Mouse (Mus musculus) ES-Bruce4 (cell line): ENCODE results near the gene Iapp. TPM values are rescaled to one million over a fixed set of nuclear protein-coding genes. Genes with fewer than 3 reads are reported as not detected.

Experiments
- H3K27ac ChIP-seq: 2 replicates; pipeline ENCODE4 v1.5.1; 2012; ENCODE audit warnings: low read length, inconsistent platforms; ENCODE audit not compliant: insufficient read depth
- H3K27me3 ChIP-seq: 2 replicates; pipeline ENCODE4 v1.6.1; 2012; ENCODE audit warnings: mild to moderate bottlenecking, low read length, inconsistent platforms; ENCODE audit not compliant: control insufficient read depth, poor library complexity, insufficient read depth, severe bottlenecking
- H3K36me3 ChIP-seq: 2 replicates; pipeline ENCODE4 v1.6.1; 2012; ENCODE audit warnings: inconsistent platforms, mild to moderate bottlenecking, low read length, moderate library complexity; ENCODE audit not compliant: control insufficient read depth, poor library complexity, insufficient read depth, severe bottlenecking
- H3K4me1 ChIP-seq: one replicate; pipeline ENCODE4 v1.8.1; 2011; ENCODE audit warnings: low read length; ENCODE audit not compliant: control insufficient read depth, insufficient read depth
- H3K4me3 ChIP-seq: 2 replicates; pipeline ENCODE4 v1.5.1; 2011; ENCODE audit warnings: low read depth, mild to moderate bottlenecking, low read length
- H3K9ac ChIP-seq: 2 replicates; pipeline ENCODE4 v1.6.1; 2012; ENCODE audit warnings: low read depth, mild to moderate bottlenecking, inconsistent platforms; ENCODE audit not compliant: poor library complexity, severe bottlenecking
- H3K9me3 ChIP-seq: replicated peaks from 2 replicates; pipeline ENCODE4 v1.6.1; 2012; ENCODE audit warnings: mild to moderate bottlenecking, low read length, inconsistent platforms; ENCODE audit not compliant: control insufficient read depth, poor library complexity, insufficient read depth, severe bottlenecking
- CTCF ChIP-seq: IDR thresholded peaks from one replicate; pipeline ENCODE4 v1.8.1; 2011; ENCODE audit warnings: low read depth, low read length
- EP300 ChIP-seq: IDR thresholded peaks from 2 replicates; pipeline ENCODE4 v1.6.1; 2011; ENCODE audit warnings: low read depth, low read length; ENCODE audit not compliant: insufficient read depth
- POLR2A ChIP-seq: IDR thresholded peaks from one replicate; pipeline ENCODE4 v1.8.1; 2011; ENCODE audit warnings: low read length; ENCODE audit not compliant: insufficient read depth
- polyA plus RNA-seq: library from polyadenylated mRNA; stranded (reverse); fragments of >200 nt; gene quantifications from 2 replicates; pipeline ENCODE4 v1.2.4, GENCODE M21; 2011; ENCODE audit warnings: low read depth; ENCODE audit not compliant: missing spikeins, insufficient read depth, insufficient read length

The Iapp gene
- polyA plus RNA-seq, 1 experiment: not detected

- Histone ChIP-seq H3K27ac (no peak overlapping the region), H3K4me1 (no peaks in the 10 kb centered on the region), H3K36me3 (no peaks in the 10 kb centered on the region), H3K9me3 (no peaks in the 10 kb centered on the region; the same call in 1 of the 2 replicates), H3K4me3 (no peak overlapping the region), H3K27me3 (no peaks in the 10 kb centered on the region), H3K9ac (no peak overlapping the region)
- TF ChIP-seq CTCF: no peak
- TF ChIP-seq POLR2A: no peak
- no peak for TF ChIP-seq EP300
Measured at GRCm38 (mm10) chr6:142317106-142317505, 18.9 kb downstream of the Iapp start.

- no peak within 1 kb of the TSS for H3K9ac ChIP-seq
- no peaks in the 10 kb centered on the region for H3K36me3 ChIP-seq
- H3K27me3 ChIP-seq: no peaks in the 10 kb centered on the region
- no peaks in the 10 kb centered on the region; the same call in 1 of the 2 replicates for H3K9me3 ChIP-seq
- TF ChIP-seq EP300 (no peak), POLR2A (no peak), CTCF (no peak)
- peaks cover 3% of the 10 kb centered on the region for H3K4me1 ChIP-seq
- no peak within 1 kb of the TSS for H3K4me3 ChIP-seq
- H3K27ac ChIP-seq: no peak within 1 kb of the TSS
Measured at GRCm38 (mm10) chr6:142322881-142323280, 24.7 kb downstream of the Iapp start, which contains the start of gene Slco1a5. Gene Slco1a5, minus strand, starts transcription at chr6:142322981.

- Histone ChIP-seq H3K9ac (no peak overlapping the region), H3K4me1 (peaks cover 3% of the 10 kb centered on the region), H3K27ac (no peak overlapping the region), H3K36me3 (no peaks in the 10 kb centered on the region), H3K4me3 (no peak overlapping the region), H3K9me3 (no peaks in the 10 kb centered on the region), H3K27me3 (no peaks in the 10 kb centered on the region)
- TF ChIP-seq CTCF (peak; percentile 25), EP300 (no peak)
Measured at GRCm38 (mm10) chr6:142326598-142326997, 28.4 kb downstream of the Iapp start.

GRCm38 (mm10) chr6:142329201-142329600 is 31.0 kb downstream of the Iapp start:
- H3K27ac ChIP-seq: no peak overlapping the region
- H3K4me3 ChIP-seq: no peak overlapping the region
- no peak overlapping the region for H3K9ac ChIP-seq
- H3K4me1 ChIP-seq: peaks cover 1% of the 10 kb centered on the region
- H3K27me3 ChIP-seq: no peaks in the 10 kb centered on the region
- no peaks in the 10 kb centered on the region for H3K36me3 ChIP-seq
- no peak for TF ChIP-seq CTCF
- no peaks in the 10 kb centered on the region for H3K9me3 ChIP-seq

- Histone ChIP-seq H3K9ac (no peak overlapping the region), H3K27me3 (no peaks in the 10 kb centered on the region), H3K27ac (no peak overlapping the region), H3K4me3 (no peak overlapping the region), H3K36me3 (no peaks in the 10 kb centered on the region), H3K9me3 (no peaks in the 10 kb centered on the region), H3K4me1 (no peaks in the 10 kb centered on the region)
- TF ChIP-seq EP300 (no peak), CTCF (no peak), POLR2A (no peak)
Measured at GRCm38 (mm10) chr6:142338961-142339360, 40.7 kb downstream of the Iapp start.

GRCm38 (mm10) chr6:142339576-142339975 is 41.4 kb downstream of the Iapp start:
- Histone ChIP-seq H3K27me3 (no peaks in the 10 kb centered on the region), H3K9ac (no peak overlapping the region), H3K36me3 (no peaks in the 10 kb centered on the region), H3K9me3 (no peaks in the 10 kb centered on the region), H3K4me3 (no peak overlapping the region), H3K4me1 (no peaks in the 10 kb centered on the region), H3K27ac (no peak overlapping the region)
- TF ChIP-seq POLR2A (no peak), EP300 (no peak), CTCF (no peak)
